Mouse (Mus musculus): ENCODE results near the gene Gm20388.

- TF ChIP-seq CTCF (IDR thresholded peaks at IDR 0.05; ENCODE audit: low read depth, low read length) (no peak), TAL1 (conservative IDR thresholded peaks at IDR 0.05; ENCODE audit: low read depth, low read length) (no peak)
Measured at GRCm38 (mm10) chr8:122695438-122696042, 2784.9 kb downstream of the Gm20388 start.

Measured in G1E (cell line).